Mouse (Mus musculus): ENCODE measurements around the gene Bcl2l1.

GRCm38 (mm10) chr2:152847057-152847814, 15.7 kb upstream of the Bcl2l1 start:
- TF ChIP-seq CTCF (IDR thresholded peaks at IDR 0.05) (no peak), POLR2A (IDR thresholded peaks at IDR 0.05; ENCODE audit: insufficient read depth, low read depth, low read length) (no peak), EP300 (IDR thresholded peaks at IDR 0.05; ENCODE audit: insufficient read depth, low read depth, low read length) (no peak)
